In genomic region chr14:27672761-27673160, GRCm38 (mm10) we compare ENCODE assay signal across 29 mouse cellular contexts. TPM values are rescaled to one million over a fixed set of nuclear protein-coding genes. Genes with fewer than 3 reads are reported as not detected.
A peak's percentile ranks its signal among the peaks of the same experiment; 100 is the strongest.
DNase-seq lines count a peak whose midpoint lies in the region; ATAC-seq lines count a peak whose summit lies in the region.
"Had no signal": no experiment of that assay in that cellular context is flagged by ENCODE, and none has a peak within 500 bp of the region (broad histone marks: within the 10 kb centered on the region; RNA-seq: fewer than 3 reads in every experiment).

No protein-coding gene starts in this region.

- no peaks in the 10 kb centered on the region for H3K9me3 ChIP-seq in midbrain, embryonic 11.5 days (ENCODE audit: control insufficient read depth, low read length)
- H3K9me3 ChIP-seq in midbrain, embryonic 10.5 days (replicated peaks): no peaks in the 10 kb centered on the region
- H3K9me3 ChIP-seq: embryonic facial prominence, embryonic 12.5 days; forebrain, embryonic 15.5 days; intestine, embryonic 15.5 days; limb, embryonic 12.5 days; liver, embryonic 15.5 days; midbrain, embryonic 12.5 days; neural tube, embryonic 12.5 days had no signal

- no peak overlapping the region for H3K4me3 ChIP-seq in midbrain, embryonic 11.5 days (ENCODE audit: low read depth, low read length)
- H3K4me3 ChIP-seq in midbrain, embryonic 10.5 days: no peak overlapping the region
- H3K4me3 ChIP-seq: embryonic facial prominence, embryonic 12.5 days; forebrain, embryonic 15.5 days; intestine, embryonic 15.5 days; limb, embryonic 12.5 days; liver, embryonic 15.5 days; midbrain, embryonic 12.5 days; myocyte; neural tube, embryonic 12.5 days had no signal

- no peak overlapping the region for H3K9ac ChIP-seq in midbrain, embryonic 11.5 days (ENCODE audit: low read length)
- H3K9ac ChIP-seq: embryonic facial prominence, embryonic 12.5 days; forebrain, embryonic 15.5 days; intestine, embryonic 15.5 days; limb, embryonic 12.5 days; liver, embryonic 15.5 days; lung, embryonic 14.5 days; midbrain, embryonic 12.5 days; neural tube, embryonic 12.5 days had no signal

- peak; percentile 58 for DNase-seq in layer of hippocampus, adult 11-12 months (ENCODE audit: low spot score)
- DNase-seq in layer of hippocampus, postnatal 10 days (ENCODE audit: low spot score in 2 of 2): no peak
- peak; percentile 10 for DNase-seq in midbrain, embryonic 11.5 days (ENCODE audit: low spot score, missing footprints)
- no peak for DNase-seq in midbrain, embryonic 10.5 days (ENCODE audit: low spot score)
- peak; percentile 49 to 65 for DNase-seq in right cerebral cortex, postnatal 10 days (ENCODE audit: low spot score in 2 of 2)
- no peak for DNase-seq in testis, postnatal 10 days (ENCODE audit: low spot score)
- DNase-seq in heart, postnatal 25 days (ENCODE audit: low spot score): no peak
- DNase-seq: adrenal gland, adult 8-10 months; cerebellum, adult 11-12 months; cerebellum, adult 9-11 months; embryo, embryonic 11 days; heart, postnatal 14 days; kidney, adult 2 months; kidney, postnatal 36 days; lung, embryonic 14.5 days; lung, postnatal 14 days; thymus, postnatal 4 days had no signal

- WGBS in midbrain, embryonic 11.5 days: 93% methylated on average over 7 of the region's 7 CpGs
- 94% methylated on average over 7 of the region's 7 CpGs for WGBS in midbrain, embryonic 10.5 days

- H3K27me3 ChIP-seq in midbrain, embryonic 11.5 days (ENCODE audit: control insufficient read depth, insufficient read depth, low read length): no peaks in the 10 kb centered on the region
- no peaks in the 10 kb centered on the region for H3K27me3 ChIP-seq in midbrain, embryonic 10.5 days (ENCODE audit: low read depth, poor library complexity, severe bottlenecking)
- H3K27me3 ChIP-seq: embryonic facial prominence, embryonic 12.5 days; forebrain, embryonic 15.5 days; intestine, embryonic 15.5 days; limb, embryonic 12.5 days; liver, embryonic 15.5 days; midbrain, embryonic 12.5 days; neural tube, embryonic 12.5 days had no signal

- ATAC-seq in midbrain, embryonic 11.5 days (ENCODE audit: low FRiP score): no peak
- ATAC-seq: forebrain, embryonic 15.5 days; hindbrain, postnatal 0 days; intestine, embryonic 15.5 days had no signal

- intact Hi-C loops in heart, postnatal 25 days (cut with DNase I): no loop called here

- no peaks in the 10 kb centered on the region for H3K36me3 ChIP-seq in midbrain, embryonic 11.5 days (ENCODE audit: control insufficient read depth, insufficient read depth, low read length)
- no peaks in the 10 kb centered on the region for H3K36me3 ChIP-seq in midbrain, embryonic 10.5 days
- H3K36me3 ChIP-seq: embryonic facial prominence, embryonic 12.5 days; forebrain, embryonic 15.5 days; G1E; intestine, embryonic 15.5 days; limb, embryonic 12.5 days; liver, embryonic 15.5 days; midbrain, embryonic 12.5 days; neural tube, embryonic 12.5 days had no signal

- no peaks in the 10 kb centered on the region for H3K4me1 ChIP-seq in midbrain, embryonic 11.5 days (ENCODE audit: control insufficient read depth, insufficient read depth, low read length)
- H3K4me1 ChIP-seq in midbrain, embryonic 10.5 days: 0 out of 2 replicates have a peak, but pooled peaks cover 7% of the 10 kb centered on the region
- H3K4me1 ChIP-seq: embryonic facial prominence, embryonic 12.5 days; forebrain, embryonic 15.5 days; intestine, embryonic 15.5 days; liver, embryonic 15.5 days; midbrain, embryonic 12.5 days; neural tube, embryonic 12.5 days had no signal

- H3K27ac ChIP-seq in midbrain, embryonic 11.5 days (ENCODE audit: low read depth, low read length): no peak overlapping the region
- no peak overlapping the region for H3K27ac ChIP-seq in midbrain, embryonic 10.5 days (replicated peaks)
- H3K27ac ChIP-seq: embryonic facial prominence, embryonic 12.5 days; forebrain, embryonic 15.5 days; hindbrain, postnatal 0 days; intestine, embryonic 15.5 days; limb, embryonic 12.5 days; liver, embryonic 15.5 days; midbrain, embryonic 12.5 days; neural tube, embryonic 12.5 days; stomach, postnatal 0 days had no signal

- no peak overlapping the region for H3K4me2 ChIP-seq in midbrain, embryonic 11.5 days
- H3K4me2 ChIP-seq: embryonic facial prominence, embryonic 12.5 days; forebrain, embryonic 15.5 days; intestine, embryonic 15.5 days; limb, embryonic 12.5 days; liver, embryonic 15.5 days; lung, embryonic 14.5 days; midbrain, embryonic 12.5 days; neural tube, embryonic 12.5 days had no signal

RNA-seq across cellular contexts. Expression of gene Erc2, which starts 50.5 kb away (rescaled TPM):
- total RNA-seq in layer of hippocampus, postnatal 10 days (2021): 100 to 1,000 TPM; 236 to 251 TPM
- 10.6 and 13.8 TPM in 2 replicates for polyA plus RNA-seq in midbrain, embryonic 11.5 days (2014; fragmentation: Nextera tagmentation; extraction: Ambion mirVana)
- polyA plus RNA-seq in midbrain, embryonic 10.5 days (2016; fragmentation: Nextera tagmentation; extraction: Ambion mirVana): 9.2 and 13.8 TPM in 2 replicates
- under 1 TPM; 0.68 to 0.98 TPM for total RNA-seq in heart, postnatal 25 days (2021)
- total RNA-seq: megakaryocyte progenitor cell, adult 5-6 weeks had no signal
- polyA plus RNA-seq: G1E had no signal

Comparison
In these comparisons a context has a peak if more than half of its experiments do, and no peak if none do; other contexts are left out.
1. DNase-seq: peak in layer of hippocampus, adult 11-12 months (single experiment), midbrain, embryonic 11.5 days (single experiment) and right cerebral cortex, postnatal 10 days (2 of 2); none in layer of hippocampus, postnatal 10 days (0 of 2), midbrain, embryonic 10.5 days (single experiment), testis, postnatal 10 days (single experiment) and heart, postnatal 25 days (single experiment).
2. RNA of gene Erc2, which starts 50.5 kb away (total RNA-seq): 236 to 251 TPM in layer of hippocampus, postnatal 10 days; 0.68 to 0.98 TPM in heart, postnatal 25 days; every median in the first group is over 100 times any median in the second.